Mouse (Mus musculus) cortical plate, adult 2 months (tissue): ENCODE results near the gene Tgm1.

ENCODE experiments used
- CTCF ChIP-seq: fragments of 200-500 bp; IDR thresholded peaks from 2 replicates; pipeline ENCODE4 v1.5.1; 2011; ENCODE audit warnings: mild to moderate bottlenecking, control low read depth, low read length; ENCODE audit not compliant: insufficient read depth; ENCODE audit errors: extremely low read depth
- POLR2A ChIP-seq: fragments of 200-500 bp; IDR thresholded peaks from 2 replicates; pipeline ENCODE4 v1.6.1; 2011; ENCODE audit warnings: mild to moderate bottlenecking, low read length, control low read depth; ENCODE audit not compliant: insufficient read depth; ENCODE audit errors: extremely low read depth

- TF ChIP-seq CTCF = no peak
- no peak for TF ChIP-seq POLR2A
These were observed 16.4 kb upstream of the Tgm1 start for GRCm38 (mm10) chr14:55730116-55730515.
